Mouse (Mus musculus) E14TG2a.4 (cell line): Measurements from ENCODE around the gene Ypel2.

ENCODE experiments used
- CTCF ChIP-seq: conservative IDR thresholded peaks from 2 replicates; pipeline ENCODE4 v1.5.1; 2014; ENCODE audit warnings: low read length
- NANOG ChIP-seq: IDR thresholded peaks from 2 replicates; pipeline ENCODE4 v1.6.1; 2014; ENCODE audit warnings: borderline replicate concordance, low read length, mixed read lengths

GRCm38 (mm10) chr11:86958721-86959675, 34.5 kb downstream of the Ypel2 start:
- TF ChIP-seq CTCF (no peak), NANOG (no peak)
